Mouse (Mus musculus) neural tube, embryonic 11.5 days (tissue): Measurements from ENCODE around the gene Apobec2. TPM values are rescaled to one million over a fixed set of nuclear protein-coding genes. Genes with fewer than 3 reads are reported as not detected.

Experiments
- ATAC-seq: fragments of 200-750 bp; cut with Nextera tagmentation; 2 replicates; pipeline ENCODE4 v1.8.0; 2017; ENCODE audit warnings: moderate number of reproducible peaks, mild to moderate bottlenecking, moderate TSS enrichment, moderate library complexity; ENCODE audit not compliant: insufficient read depth, low FRiP score, low TSS enrichment
- DNase-seq: peaks from one replicate; pipeline ENCODE4 v3.0.0-alpha.2; 2015; ENCODE audit warnings: low spot score
- H3K27ac ChIP-seq: fragments of 300-500 bp; sonication (generic); 2 replicates; pipeline ENCODE4 v1.5.1; 2014; ENCODE audit warnings: low read depth, mild to moderate bottlenecking, low read length
- H3K27me3 ChIP-seq: fragments of 300-500 bp; sonication (generic); 2 replicates; pipeline ENCODE4 v1.6.1; 2014; ENCODE audit warnings: mild to moderate bottlenecking, low read length, mixed read lengths; ENCODE audit not compliant: control insufficient read depth, insufficient read depth
- H3K36me3 ChIP-seq: fragments of 300-500 bp; sonication (generic); 2 replicates; pipeline ENCODE4 v1.6.1; 2014; ENCODE audit warnings: mild to moderate bottlenecking, low read length, moderate library complexity, mixed read lengths; ENCODE audit not compliant: control insufficient read depth, insufficient read depth
- H3K4me1 ChIP-seq: fragments of 300-500 bp; sonication (generic); 2 replicates; pipeline ENCODE4 v1.6.1; 2014; ENCODE audit warnings: low read length, mixed read lengths; ENCODE audit not compliant: control insufficient read depth, insufficient read depth
- H3K4me2 ChIP-seq: fragments of 300-500 bp; sonication (generic); 2 replicates; pipeline ENCODE4 v1.6.1; 2014; ENCODE audit warnings: low read depth, mild to moderate bottlenecking, moderate library complexity
- H3K4me3 ChIP-seq: fragments of 300-500 bp; sonication (generic); 2 replicates; pipeline ENCODE4 v1.5.1; 2014; ENCODE audit warnings: low read depth, low read length
- H3K9ac ChIP-seq: fragments of 300-500 bp; sonication (generic); 2 replicates; pipeline ENCODE4 v1.6.1; 2014; ENCODE audit warnings: mild to moderate bottlenecking, low read length
- H3K9me3 ChIP-seq: fragments of 300-500 bp; sonication (generic); 2 replicates; pipeline ENCODE4 v1.6.1; 2016; ENCODE audit warnings: low read length; ENCODE audit not compliant: control insufficient read depth
- WGBS: fragments of 180-500 bp; shearing (Covaris S2); extraction: QIAGEN DNeasy Blood & Tissue Kit; methylation state at CpG from one replicate; pipeline ENCODE4 v1.1.7; 2014; 5-methylcytosine and 5-hydroxymethylcytosine counted together
- polyA plus RNA-seq: library from polyadenylated mRNA; unstranded; fragments of >200 nt; fragmentation: Nextera tagmentation; extraction: Ambion mirVana; gene quantifications from 2 replicates; pipeline ENCODE4 v1.2.1, GENCODE M21; 2014

Gene Apobec2
- polyA plus RNA-seq, 1 experiment from 2014 or later: 5.7 TPM

DNA sequence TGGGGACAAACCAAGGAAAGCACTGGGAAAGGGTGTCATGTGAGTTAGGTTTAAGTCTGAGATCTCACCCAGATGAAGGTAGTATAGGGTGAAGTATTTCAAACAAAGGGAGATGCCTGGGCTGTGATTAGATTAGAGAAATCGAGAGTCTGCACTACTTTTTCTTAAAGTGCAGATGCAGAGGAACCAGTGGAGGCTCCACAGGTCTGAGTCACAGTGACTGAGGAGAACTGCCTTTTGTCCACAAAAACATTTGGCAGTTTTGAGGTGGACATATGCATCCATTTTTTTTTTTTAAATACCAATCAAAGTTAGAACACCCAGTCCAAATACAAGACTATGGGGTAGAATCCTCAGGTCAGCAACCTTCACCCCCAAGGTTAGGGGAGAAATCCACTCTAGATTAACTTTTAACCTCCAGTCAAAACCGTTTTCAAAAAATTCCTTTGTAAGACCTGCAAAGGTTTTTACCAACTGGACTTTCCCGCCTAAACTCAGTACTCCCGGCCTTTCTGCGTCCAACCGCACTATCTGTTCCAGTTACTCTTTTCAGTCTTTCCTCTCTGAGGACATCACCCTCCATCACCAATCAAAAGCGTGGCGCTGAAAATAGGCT lies 24.7 kb downstream of the Apobec2 start:
- H3K27ac ChIP-seq: peak overlapping the region; percentile 100; the same call in 1 of the 2 replicates
- H3K4me3 ChIP-seq: peak overlapping the region; percentile 93
- ATAC-seq (no peak), DNase-seq (no peak)
- H3K36me3 ChIP-seq: no peaks in the 10 kb centered on the region; the same call in 1 of the 2 replicates
- no peaks in the 10 kb centered on the region for H3K9me3 ChIP-seq
- H3K27me3 ChIP-seq: no peaks in the 10 kb centered on the region
- WGBS: 25% methylated on average over 8 of the region's 8 CpGs
- peaks cover 12% of the 10 kb centered on the region for H3K4me1 ChIP-seq
- peak overlapping the region; percentile 99 for H3K9ac ChIP-seq
- peak overlapping the region; percentile 53 for H3K4me2 ChIP-seq

DNA sequence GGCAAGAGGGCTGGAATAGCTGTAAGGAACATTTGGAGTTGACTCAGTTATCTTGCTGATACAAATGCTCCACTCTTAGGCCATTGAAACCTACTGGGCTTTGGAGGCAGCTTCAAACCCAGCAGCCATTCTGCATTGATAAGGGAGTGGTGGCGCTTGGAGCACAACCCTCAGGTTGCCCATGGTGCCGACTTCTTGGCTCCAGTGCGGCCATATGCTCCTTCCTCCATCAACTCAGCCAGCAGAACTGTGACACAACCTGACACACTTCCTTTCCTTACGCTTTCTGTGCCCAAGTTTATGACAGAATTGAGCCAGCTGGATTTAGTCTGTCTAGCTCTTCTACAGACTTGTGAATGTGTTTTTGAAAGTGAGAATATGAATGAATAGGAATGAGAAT lies 25.6 kb downstream of the Apobec2 start:
- no peaks in the 10 kb centered on the region for H3K27me3 ChIP-seq
- no peak overlapping the region for H3K27ac ChIP-seq
- no peaks in the 10 kb centered on the region for H3K36me3 ChIP-seq
- DNase-seq (no peak), ATAC-seq (no peak)
- peak overlapping the region; percentile 99; the same call in 1 of the 2 replicates for H3K9ac ChIP-seq
- 87% methylated on average over 4 of the region's 4 CpGs for WGBS
- no peaks in the 10 kb centered on the region for H3K9me3 ChIP-seq
- H3K4me2 ChIP-seq: peak overlapping the region; percentile 53; the same call in 1 of the 2 replicates
- H3K4me1 ChIP-seq: peaks cover 12% of the 10 kb centered on the region
- H3K4me3 ChIP-seq: no peak overlapping the region

- no peak for DNase-seq
- H3K27me3 ChIP-seq: no peaks in the 10 kb centered on the region
- no peak overlapping the region for H3K27ac ChIP-seq
- no peak for ATAC-seq
- H3K9me3 ChIP-seq: no peaks in the 10 kb centered on the region
- 82% methylated on average over 1 of the region's 1 CpGs for WGBS
- no peak overlapping the region for H3K4me2 ChIP-seq
- peaks cover 8% of the 10 kb centered on the region for H3K4me1 ChIP-seq
- no peak overlapping the region for H3K9ac ChIP-seq
- H3K4me3 ChIP-seq: no peak overlapping the region
- H3K36me3 ChIP-seq: peaks cover 3% of the 10 kb centered on the region
Observed at GRCm38 (mm10) chr17:48404706-48405105, 28.0 kb downstream of the Apobec2 start.

DNA sequence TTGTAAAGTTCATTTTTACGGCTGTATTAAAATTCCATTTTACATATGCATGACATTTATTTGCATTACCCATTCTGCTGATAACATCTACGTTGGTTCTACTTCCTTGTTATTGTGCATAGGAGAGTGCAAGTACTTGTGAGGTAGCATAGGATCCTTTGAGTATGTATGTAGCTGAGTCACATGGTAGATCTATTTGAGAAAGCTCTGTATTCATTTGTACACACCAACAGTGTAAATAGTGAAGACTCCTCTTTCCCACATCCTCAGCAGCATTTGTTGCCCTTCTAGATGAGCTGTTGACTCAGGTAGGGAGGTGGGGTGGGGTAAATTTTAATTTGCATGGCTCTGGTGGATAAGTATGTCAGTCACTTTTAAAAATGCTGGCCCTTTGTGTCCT lies 28.9 kb downstream of the Apobec2 start:
- no peak for ATAC-seq
- Histone ChIP-seq H3K4me2 (no peak overlapping the region), H3K4me1 (peaks cover 8% of the 10 kb centered on the region), H3K4me3 (no peak overlapping the region), H3K27me3 (no peaks in the 10 kb centered on the region), H3K36me3 (peaks cover 8% of the 10 kb centered on the region), H3K9me3 (no peaks in the 10 kb centered on the region), H3K27ac (no peak overlapping the region), H3K9ac (no peak overlapping the region)
- WGBS: 87% methylated on average over 2 of the region's 2 CpGs
- no peak for DNase-seq

DNA sequence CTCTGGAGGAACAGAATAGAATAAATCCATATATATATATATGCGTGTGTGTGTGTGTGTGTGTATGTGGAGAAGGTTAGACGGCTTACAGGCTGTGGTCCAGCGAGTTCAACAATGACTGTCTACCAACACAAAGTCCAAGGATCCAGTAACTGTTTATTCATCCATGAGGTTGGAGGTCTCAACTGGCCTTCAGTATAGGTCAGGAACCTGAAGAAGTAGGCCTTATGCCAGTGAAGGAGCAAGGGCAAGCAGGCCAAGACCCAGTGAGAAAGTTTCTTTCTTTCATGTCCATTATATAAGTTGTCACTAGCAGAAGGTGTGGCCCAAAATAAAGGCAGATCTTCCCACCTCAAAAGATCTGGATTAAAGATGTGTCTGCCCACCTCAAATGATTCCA lies 30.0 kb downstream of the Apobec2 start:
- Histone ChIP-seq H3K4me1 (peaks cover 5% of the 10 kb centered on the region), H3K9me3 (no peaks in the 10 kb centered on the region), H3K36me3 (peaks cover 9% of the 10 kb centered on the region), H3K4me2 (no peak overlapping the region), H3K27ac (no peak overlapping the region), H3K27me3 (no peaks in the 10 kb centered on the region), H3K9ac (no peak overlapping the region), H3K4me3 (no peak overlapping the region)
- no peak for ATAC-seq
- no peak for DNase-seq
- WGBS: 94% methylated on average over 3 of the region's 3 CpGs

GRCm38 (mm10) chr17:48401710-48402109 lies 31.0 kb downstream of the Apobec2 start:
- 86% methylated on average over 4 of the region's 4 CpGs for WGBS
- ATAC-seq: no peak
- H3K4me2 ChIP-seq: no peak overlapping the region
- H3K36me3 ChIP-seq: peaks cover 9% of the 10 kb centered on the region
- H3K27me3 ChIP-seq: no peaks in the 10 kb centered on the region
- no peaks in the 10 kb centered on the region for H3K9me3 ChIP-seq
- no peak overlapping the region for H3K27ac ChIP-seq
- H3K9ac ChIP-seq: no peak overlapping the region
- no peaks in the 10 kb centered on the region for H3K4me1 ChIP-seq
- H3K4me3 ChIP-seq: no peak overlapping the region
- no peak for DNase-seq

- H3K27me3 ChIP-seq: no peaks in the 10 kb centered on the region
- no peaks in the 10 kb centered on the region for H3K9me3 ChIP-seq
- H3K4me2 ChIP-seq: no peak overlapping the region
- H3K36me3 ChIP-seq: peaks cover 36% of the 10 kb centered on the region
- H3K27ac ChIP-seq: no peak overlapping the region
- H3K4me1 ChIP-seq: no peaks in the 10 kb centered on the region
- no peak overlapping the region for H3K4me3 ChIP-seq
- WGBS: 92% methylated on average over 3 of the region's 3 CpGs
- no peak for ATAC-seq
- no peak overlapping the region for H3K9ac ChIP-seq
- no peak for DNase-seq
Observed at GRCm38 (mm10) chr17:48392616-48393015, 40.1 kb downstream of the Apobec2 start.

DNA sequence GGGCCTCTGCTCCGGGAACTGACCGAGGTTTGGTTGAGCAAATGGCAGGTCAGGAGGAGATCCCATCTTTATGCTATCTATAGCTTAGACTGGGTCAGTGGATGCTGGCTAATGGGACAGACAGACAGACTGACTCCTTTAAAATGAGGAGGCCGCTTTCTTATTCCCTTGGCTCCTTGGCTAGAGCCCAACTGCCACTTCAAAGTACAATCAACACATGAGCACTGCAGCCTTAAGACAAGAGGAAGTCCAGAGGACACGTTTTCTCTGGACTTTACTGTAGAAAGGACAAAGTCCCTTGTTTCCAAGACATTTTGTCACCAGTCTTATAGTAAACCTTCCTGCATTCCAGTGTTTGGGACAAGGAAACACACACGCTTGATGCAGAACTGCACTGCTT lies 41.3 kb downstream of the Apobec2 start:
- H3K27me3 ChIP-seq: no peaks in the 10 kb centered on the region
- no peak overlapping the region for H3K27ac ChIP-seq
- no peak overlapping the region for H3K4me2 ChIP-seq
- H3K9me3 ChIP-seq: no peaks in the 10 kb centered on the region
- peaks cover 40% of the 10 kb centered on the region for H3K36me3 ChIP-seq
- 90% methylated on average over 5 of the region's 5 CpGs for WGBS
- no peak overlapping the region for H3K4me3 ChIP-seq
- ATAC-seq: no peak
- no peaks in the 10 kb centered on the region for H3K4me1 ChIP-seq
- H3K9ac ChIP-seq: no peak overlapping the region
- DNase-seq: no peak

DNA sequence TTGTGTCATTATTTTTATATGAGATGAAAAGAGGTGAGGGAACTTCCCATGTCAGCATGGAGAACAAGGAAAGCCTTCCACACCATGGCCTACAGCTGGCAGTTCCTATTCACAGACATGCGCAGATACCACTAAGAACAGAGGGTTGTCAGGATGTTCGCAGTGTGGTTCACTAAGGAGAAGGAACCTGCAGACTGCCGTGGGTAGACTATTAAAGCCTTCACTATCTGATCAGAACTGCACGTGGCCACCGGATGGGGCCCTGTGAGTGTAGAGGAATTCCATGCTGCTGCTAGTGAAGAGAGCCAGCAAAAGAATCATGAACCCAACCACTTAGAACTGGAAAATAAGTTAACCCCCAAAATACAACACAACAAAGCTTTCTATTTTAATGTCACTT lies 43.3 kb downstream of the Apobec2 start:
- Histone ChIP-seq H3K27me3 (no peaks in the 10 kb centered on the region), H3K4me1 (no peaks in the 10 kb centered on the region), H3K4me2 (no peak overlapping the region), H3K9ac (no peak overlapping the region), H3K9me3 (no peaks in the 10 kb centered on the region), H3K36me3 (peaks cover 36% of the 10 kb centered on the region), H3K4me3 (no peak overlapping the region), H3K27ac (no peak overlapping the region)
- 93% methylated on average over 5 of the region's 5 CpGs for WGBS
- no peak for ATAC-seq
- DNase-seq: no peak
